In the genomic region with DNA sequence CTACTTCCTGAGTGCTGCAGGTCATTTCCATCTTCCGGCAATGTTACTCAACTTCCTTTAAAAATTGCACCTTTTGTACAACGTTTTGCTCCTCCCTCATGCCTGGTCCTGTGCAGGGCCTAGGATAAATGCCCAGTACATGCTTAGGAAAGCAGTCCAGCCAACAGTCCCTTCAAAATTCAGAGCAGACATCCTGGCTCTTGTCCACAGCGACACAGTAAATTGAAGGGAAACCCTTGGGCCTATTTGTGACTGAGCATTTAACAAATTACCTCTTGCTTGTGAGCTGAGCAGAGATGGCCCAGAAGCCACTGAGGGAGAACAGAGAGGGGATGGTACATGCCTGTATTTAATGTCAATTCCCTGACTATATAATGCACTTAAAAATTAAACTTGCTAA, we compare ENCODE assay signal across 21 mouse cellular contexts.
"Had no signal": no experiment of that assay in that cellular context is flagged by ENCODE, and none has a peak within 500 bp of the region (broad histone marks: within the 10 kb centered on the region; RNA-seq: fewer than 3 reads in every experiment).

No protein-coding gene starts in this region.

- DNase-seq: kidney, adult 9 months; kidney, postnatal 14 days; kidney, postnatal 4 days; left cerebral cortex, postnatal 4 days; liver, postnatal 0 days; lung, postnatal 14 days; lung, postnatal 4 days; right cerebral cortex, adult 18-20 months; right cerebral cortex, postnatal 14 days; right cerebral cortex, postnatal 4 days; thymus, adult 2 months; thymus, postnatal 14 days; thymus, postnatal 4 days had no signal

- H3K27me3 ChIP-seq: limb, embryonic 12.5 days; limb, embryonic 15.5 days had no signal

- H3K9ac ChIP-seq: limb, embryonic 12.5 days; limb, embryonic 15.5 days; liver, embryonic 14.5 days; liver, postnatal 0 days had no signal

- H3K27ac ChIP-seq: limb, embryonic 12.5 days; limb, embryonic 15.5 days; liver, embryonic 14.5 days; stomach, postnatal 0 days had no signal

- H3K9me3 ChIP-seq: limb, embryonic 12.5 days; limb, embryonic 15.5 days had no signal

- ATAC-seq: liver, postnatal 0 days; midbrain, embryonic 16.5 days had no signal

- H3K4me1 ChIP-seq: limb, embryonic 12.5 days; limb, embryonic 15.5 days had no signal

- H3K36me3 ChIP-seq: limb, embryonic 12.5 days; limb, embryonic 15.5 days had no signal

- H3K4me2 ChIP-seq: limb, embryonic 12.5 days; limb, embryonic 15.5 days; liver, embryonic 11.5 days; midbrain, embryonic 11.5 days had no signal

- H3K4me3 ChIP-seq: limb, embryonic 12.5 days; limb, embryonic 15.5 days; myocyte had no signal
